Mouse (Mus musculus) gastrocnemius, adult 2 months (tissue): Measurements from ENCODE around the gene Abr. TPM values are rescaled to one million over a fixed set of nuclear protein-coding genes. Genes with fewer than 3 reads are reported as not detected.

Source experiments
- DNase-seq: peaks from one replicate; pipeline ENCODE4 v3.0.0; 2022
- H3K27ac ChIP-seq: fragments of 200-600 bp; 2 replicates; pipeline ENCODE4 v1.8.1; 2022; ENCODE audit warnings: mild to moderate bottlenecking
- H3K4me3 ChIP-seq: fragments of 200-600 bp; 2 replicates; pipeline ENCODE4 v1.8.1; 2022; ENCODE audit warnings: mild to moderate bottlenecking, moderate library complexity
- CTCF ChIP-seq: fragments of 200-600 bp; IDR thresholded peaks from 2 replicates; pipeline ENCODE4 v1.8.1; 2022; ENCODE audit warnings: antibody characterized with exemption, mild to moderate bottlenecking, moderate library complexity
- intact Hi-C: fragments of 180-260 bp; cut with DNase I; formaldehyde crosslinking; loops from one replicate; pipeline ENCODE4 v1.15.1; 2025
- total RNA-seq, 2 experiments: library from RNA; stranded (reverse); gene quantifications; 2 replicates each; pipeline ENCODE4 v1.2.3; 2021

Abr gene
- total RNA-seq, 2 experiments from 2014 or later, result 10.2 to 19.2 TPM

- H3K27ac ChIP-seq, result no peak overlapping the region
- DNase-seq, result no peak
- intact Hi-C loops, result no loop called here
- no peak for TF ChIP-seq CTCF
- no peak overlapping the region for H3K4me3 ChIP-seq
Observed at GRCm38 (mm10) chr11:76518613-76519012, 103.5 kb downstream of the Abr start.

- H3K27ac ChIP-seq, result no peak overlapping the region
- no peak overlapping the region for H3K4me3 ChIP-seq
- TF ChIP-seq CTCF, result no peak
- DNase-seq, result no peak
- intact Hi-C loops, result no loop called here
Observed at GRCm38 (mm10) chr11:76518125-76518524, 104.0 kb downstream of the Abr start.

GRCm38 (mm10) chr11:76516951-76517350, 105.2 kb downstream of the Abr start:
- DNase-seq, result no peak
- no peak overlapping the region for H3K4me3 ChIP-seq
- intact Hi-C loops, result no loop called here
- TF ChIP-seq CTCF, result no peak
- H3K27ac ChIP-seq, result no peak overlapping the region

- no peak overlapping the region for H3K4me3 ChIP-seq
- DNase-seq, result no peak
- no peak overlapping the region for H3K27ac ChIP-seq
- intact Hi-C loops, result no loop called here
- TF ChIP-seq CTCF, result no peak
Observed at GRCm38 (mm10) chr11:76515123-76515522, 107.0 kb downstream of the Abr start.

GRCm38 (mm10) chr11:76510977-76511376, 111.1 kb downstream of the Abr start:
- no peak overlapping the region for H3K27ac ChIP-seq
- no peak for DNase-seq
- TF ChIP-seq CTCF, result peak; percentile 54
- no peak overlapping the region for H3K4me3 ChIP-seq
- intact Hi-C loops, result no loop called here

GRCm38 (mm10) chr11:76509751-76510723, 112.1 kb downstream of the Abr start:
- no peak overlapping the region for H3K27ac ChIP-seq
- intact Hi-C loops, result no loop called here
- TF ChIP-seq CTCF, result no peak
- DNase-seq, result peak; percentile 77
- H3K4me3 ChIP-seq, result no peak overlapping the region

- DNase-seq, result peak; percentile 12
- H3K27ac ChIP-seq, result no peak overlapping the region
- intact Hi-C loops, result no loop called here
- H3K4me3 ChIP-seq, result no peak overlapping the region
- no peak for TF ChIP-seq CTCF
Observed at GRCm38 (mm10) chr11:76508831-76509595, 113.1 kb downstream of the Abr start.

GRCm38 (mm10) chr11:76508125-76508524, 114.0 kb downstream of the Abr start:
- intact Hi-C loops, result no loop called here
- H3K27ac ChIP-seq, result no peak overlapping the region
- TF ChIP-seq CTCF, result no peak

GRCm38 (mm10) chr11:76507302-76508124, 114.6 kb downstream of the Abr start:
- Histone ChIP-seq H3K27ac (peak overlapping the region; percentile 48; the same call in 1 of the 2 replicates), H3K4me3 (no peak overlapping the region)
- intact Hi-C loops, result no loop called here
- no peak for TF ChIP-seq CTCF
- DNase-seq, result peak; percentile 12

More at GRCm38 (mm10) chr11:76508125-76508524, 114.0 kb downstream of the Abr start:
- DNase-seq, result peak; percentile 10
- no peak overlapping the region for H3K4me3 ChIP-seq

GRCm38 (mm10) chr11:76506514-76507228, 115.4 kb downstream of the Abr start:
- peak; percentile 78 for TF ChIP-seq CTCF
- intact Hi-C loops, result no loop called here
- no peak overlapping the region for H3K4me3 ChIP-seq
- peak; percentile 37 for DNase-seq
- peak overlapping the region; percentile 72; the same call in 1 of the 2 replicates for H3K27ac ChIP-seq

GRCm38 (mm10) chr11:76505106-76505505, 117.0 kb downstream of the Abr start:
- intact Hi-C loops, result no loop called here
- Histone ChIP-seq H3K27ac (peak overlapping the region; percentile 72), H3K4me3 (no peak overlapping the region)
- TF ChIP-seq CTCF, result no peak
- DNase-seq, result no peak
